Mouse (Mus musculus): ENCODE measurements around the gene Aqr. TPM values are rescaled to one million over a fixed set of nuclear protein-coding genes. Genes with fewer than 3 reads are reported as not detected.

Aqr gene
- total and polyA plus RNA-seq, 2 experiments from 2014 or later = 15.0 to 18.6 TPM

DNA sequence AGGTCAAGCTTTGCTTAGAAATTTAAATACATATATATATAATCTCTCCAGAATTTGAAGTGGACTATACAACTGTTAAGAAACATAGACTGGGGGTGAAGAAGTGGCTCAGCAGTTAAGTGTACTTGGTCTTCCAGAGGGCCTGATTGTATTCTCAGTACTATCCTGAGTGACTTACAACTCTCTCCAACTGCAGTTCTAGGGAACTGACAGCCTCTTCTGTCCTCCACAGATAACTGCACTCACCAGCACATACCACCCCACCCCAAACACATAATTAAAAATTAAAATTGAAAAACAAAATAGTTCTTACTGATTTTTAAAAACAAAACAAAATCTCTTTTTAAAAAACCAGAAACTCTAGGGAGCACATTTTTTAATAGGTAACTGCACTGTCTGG is 13.6 kb downstream of the Aqr start:
- peaks cover 11% of the 10 kb centered on the region for H3K4me1 ChIP-seq (ENCODE audit: control insufficient read depth, insufficient read depth)
- H3K36me3 ChIP-seq (replicated peaks; ENCODE audit: control insufficient read depth, insufficient read depth, low read length) = peaks cover 24% of the 10 kb centered on the region; the same call in 1 of the 2 replicates
- no peaks in the 10 kb centered on the region for H3K9me3 ChIP-seq (replicated peaks; ENCODE audit: control insufficient read depth, low read length)
- H3K4me2 ChIP-seq (ENCODE audit: low read depth, low read length) = no peak overlapping the region
- TF ChIP-seq CTCF (IDR thresholded peaks at IDR 0.05; ENCODE audit: low read depth) = no peak
- no peak for TF ChIP-seq EP300 (IDR thresholded peaks at IDR 0.05; ENCODE audit: low read depth)
- no peak overlapping the region for H3K9ac ChIP-seq (replicated peaks; ENCODE audit: low read depth, low read length)
- DNase-seq (ENCODE audit: low spot score) = no peak
- no peak overlapping the region for H3K27ac ChIP-seq (ENCODE audit: low read depth)
- no peak for ATAC-seq (ENCODE audit: insufficient read depth, low read depth)
- no peaks in the 10 kb centered on the region for H3K27me3 ChIP-seq (ENCODE audit: control insufficient read depth, insufficient read depth, low read length)
- no peak overlapping the region for H3K4me3 ChIP-seq (ENCODE audit: low read depth, low read length)

DNA sequence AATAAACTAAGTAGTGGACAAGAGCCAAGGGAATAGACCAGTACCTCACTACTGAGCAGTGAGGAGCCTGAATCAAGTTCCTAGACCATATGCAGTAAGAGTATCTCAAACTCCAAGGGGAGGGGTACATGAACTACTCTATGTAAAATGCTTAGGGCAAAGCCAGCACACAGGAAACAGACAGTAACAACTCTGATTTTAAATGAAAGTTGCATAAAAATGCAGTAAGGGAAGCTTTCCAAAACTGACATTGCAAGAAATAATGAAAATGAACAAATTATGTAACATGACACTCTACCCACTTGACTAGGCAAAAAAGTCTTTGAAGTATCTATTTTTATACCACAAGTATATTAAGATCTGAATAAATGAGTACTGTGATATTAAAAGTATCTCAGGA is 19.0 kb downstream of the Aqr start:
- H3K4me3 ChIP-seq (ENCODE audit: low read depth, low read length) = no peak overlapping the region
- no peak for DNase-seq (ENCODE audit: low spot score)
- H3K27me3 ChIP-seq (ENCODE audit: control insufficient read depth, insufficient read depth, low read length) = no peaks in the 10 kb centered on the region
- no peak for ATAC-seq (ENCODE audit: insufficient read depth, low read depth)
- no peak for TF ChIP-seq EP300 (IDR thresholded peaks at IDR 0.05; ENCODE audit: low read depth)
- no peak for TF ChIP-seq CTCF (IDR thresholded peaks at IDR 0.05; ENCODE audit: low read depth)
- H3K9ac ChIP-seq (replicated peaks; ENCODE audit: low read depth, low read length) = no peak overlapping the region
- no peak overlapping the region for H3K27ac ChIP-seq (ENCODE audit: low read depth)
- H3K4me2 ChIP-seq (ENCODE audit: low read depth, low read length) = no peak overlapping the region
- no peaks in the 10 kb centered on the region for H3K4me1 ChIP-seq (ENCODE audit: control insufficient read depth, insufficient read depth)
- H3K9me3 ChIP-seq (replicated peaks; ENCODE audit: control insufficient read depth, low read length) = no peaks in the 10 kb centered on the region; the same call in 1 of the 2 replicates
- H3K36me3 ChIP-seq (replicated peaks; ENCODE audit: control insufficient read depth, insufficient read depth, low read length) = peaks cover 61% of the 10 kb centered on the region

DNA sequence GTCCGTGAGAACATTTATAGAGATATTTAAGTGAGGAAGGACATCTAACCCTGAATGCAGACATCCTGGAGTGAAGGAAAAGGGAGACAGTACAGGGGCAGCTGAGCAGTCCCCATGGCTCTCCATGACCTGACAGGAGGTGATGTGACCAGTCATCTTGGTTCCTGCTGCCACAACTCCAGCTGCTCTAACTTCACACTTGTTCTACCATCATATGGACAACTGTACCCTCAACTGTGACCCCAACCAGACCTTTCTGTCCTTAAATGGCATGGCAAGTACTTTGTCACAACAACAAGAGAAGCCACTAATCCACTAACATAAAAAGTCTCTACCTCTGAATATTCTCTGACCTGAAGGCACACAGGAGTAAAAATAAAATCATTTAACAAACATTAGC is 24.8 kb downstream of the Aqr start:
- Histone ChIP-seq H3K9ac (replicated peaks; ENCODE audit: low read depth, low read length) (no peak overlapping the region), H3K27me3 (ENCODE audit: control insufficient read depth, insufficient read depth, low read length) (no peaks in the 10 kb centered on the region), H3K4me3 (ENCODE audit: low read depth, low read length) (no peak overlapping the region), H3K36me3 (replicated peaks; ENCODE audit: control insufficient read depth, insufficient read depth, low read length) (peaks cover 62% of the 10 kb centered on the region), H3K9me3 (replicated peaks; ENCODE audit: control insufficient read depth, low read length) (no peaks in the 10 kb centered on the region; the same call in 1 of the 2 replicates), H3K4me1 (ENCODE audit: control insufficient read depth, insufficient read depth) (no peaks in the 10 kb centered on the region), H3K27ac (ENCODE audit: low read depth) (no peak overlapping the region), H3K4me2 (ENCODE audit: low read depth, low read length) (no peak overlapping the region)
- whole genome bisulfite sequencing = 84% methylated on average over 1 of the region's 1 CpGs
- TF ChIP-seq EP300 (IDR thresholded peaks at IDR 0.05; ENCODE audit: low read depth) (no peak), CTCF (IDR thresholded peaks at IDR 0.05; ENCODE audit: low read depth) (no peak)
- no peak for ATAC-seq (ENCODE audit: insufficient read depth, low read depth)
- DNase-seq (ENCODE audit: low spot score) = no peak

DNA sequence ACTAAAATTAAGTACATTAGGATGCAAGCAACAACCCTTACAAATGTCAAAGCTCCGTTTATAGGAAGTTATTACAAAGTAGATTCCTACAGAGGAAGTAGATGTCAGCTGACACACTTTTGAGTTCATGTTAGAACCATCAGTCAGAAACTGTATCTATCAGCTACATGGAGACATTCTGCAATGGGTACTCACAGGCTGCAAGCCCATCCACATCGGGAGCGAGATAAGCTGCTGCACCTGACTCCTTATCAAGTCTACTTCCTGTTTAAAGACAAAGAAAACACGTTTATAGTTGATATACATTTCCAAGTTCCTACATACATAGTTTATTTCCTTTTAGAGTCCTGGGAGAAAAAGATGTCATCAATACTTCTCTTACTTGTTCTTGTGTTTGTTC is 29.5 kb downstream of the Aqr start:
- WGBS = 43% methylated on average over 4 of the region's 4 CpGs
- Histone ChIP-seq H3K27me3 (ENCODE audit: control insufficient read depth, insufficient read depth, low read length) (no peaks in the 10 kb centered on the region), H3K36me3 (replicated peaks; ENCODE audit: control insufficient read depth, insufficient read depth, low read length) (peaks cover 59% of the 10 kb centered on the region), H3K9ac (replicated peaks; ENCODE audit: low read depth, low read length) (no peak overlapping the region), H3K9me3 (replicated peaks; ENCODE audit: control insufficient read depth, low read length) (no peaks in the 10 kb centered on the region), H3K4me2 (ENCODE audit: low read depth, low read length) (no peak overlapping the region), H3K27ac (ENCODE audit: low read depth) (no peak overlapping the region), H3K4me1 (ENCODE audit: control insufficient read depth, insufficient read depth) (no peaks in the 10 kb centered on the region), H3K4me3 (ENCODE audit: low read depth, low read length) (no peak overlapping the region)
- ATAC-seq (ENCODE audit: insufficient read depth, low read depth) = no peak
- no peak for TF ChIP-seq CTCF (IDR thresholded peaks at IDR 0.05; ENCODE audit: low read depth)
- no peak for TF ChIP-seq EP300 (IDR thresholded peaks at IDR 0.05; ENCODE audit: low read depth)
- no peak for DNase-seq (ENCODE audit: low spot score)

DNA sequence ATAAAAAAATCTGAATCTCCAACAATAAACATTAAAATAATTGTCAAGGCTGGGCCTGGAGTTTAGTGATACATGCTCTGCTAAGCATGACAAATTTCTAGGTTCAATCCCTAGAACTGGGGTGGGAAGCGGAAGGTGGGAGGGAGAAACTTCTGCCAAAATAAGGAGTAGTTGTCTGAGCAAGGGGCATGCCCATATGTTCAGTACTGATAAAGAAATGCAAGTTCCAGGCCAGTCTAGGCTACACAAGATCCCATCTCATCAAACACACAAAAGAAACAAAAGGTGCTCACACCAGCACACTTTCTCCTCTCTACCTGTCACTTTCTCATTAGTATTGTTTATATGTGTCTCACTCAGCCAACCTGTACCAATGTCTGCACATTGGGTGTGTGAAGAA is 30.2 kb downstream of the Aqr start:
- Histone ChIP-seq H3K4me2 (ENCODE audit: low read depth, low read length) (no peak overlapping the region), H3K9ac (replicated peaks; ENCODE audit: low read depth, low read length) (no peak overlapping the region), H3K27me3 (ENCODE audit: control insufficient read depth, insufficient read depth, low read length) (no peaks in the 10 kb centered on the region), H3K27ac (ENCODE audit: low read depth) (no peak overlapping the region), H3K36me3 (replicated peaks; ENCODE audit: control insufficient read depth, insufficient read depth, low read length) (peaks cover 59% of the 10 kb centered on the region), H3K4me3 (ENCODE audit: low read depth, low read length) (no peak overlapping the region), H3K9me3 (replicated peaks; ENCODE audit: control insufficient read depth, low read length) (no peaks in the 10 kb centered on the region), H3K4me1 (ENCODE audit: control insufficient read depth, insufficient read depth) (no peaks in the 10 kb centered on the region)
- 94% methylated on average over 1 of the region's 1 CpGs for WGBS
- ATAC-seq (ENCODE audit: insufficient read depth, low read depth) = no peak
- DNase-seq (ENCODE audit: low spot score) = no peak
- TF ChIP-seq EP300 (IDR thresholded peaks at IDR 0.05; ENCODE audit: low read depth) (no peak), CTCF (IDR thresholded peaks at IDR 0.05; ENCODE audit: low read depth) (no peak)

DNA sequence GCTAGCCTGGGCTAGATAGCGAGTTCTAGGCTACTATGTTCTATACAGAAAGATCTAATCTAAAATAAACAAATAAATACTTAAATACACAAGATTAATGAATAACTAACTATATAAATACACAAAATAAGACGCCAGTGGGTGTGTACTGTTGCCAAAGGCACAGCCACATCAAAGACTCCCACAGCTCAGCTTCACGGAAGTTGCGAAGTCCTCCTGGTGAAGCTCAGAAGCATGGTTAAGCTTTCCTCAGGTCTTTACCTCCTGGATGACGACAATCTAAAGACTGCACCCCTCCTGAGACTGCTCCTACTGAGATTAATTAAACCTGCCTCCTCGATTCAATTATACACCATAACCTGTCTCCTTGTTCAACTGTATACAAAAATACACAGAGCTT is 33.6 kb downstream of the Aqr start:
- TF ChIP-seq CTCF (IDR thresholded peaks at IDR 0.05; ENCODE audit: low read depth) = no peak
- no peak for TF ChIP-seq EP300 (IDR thresholded peaks at IDR 0.05; ENCODE audit: low read depth)
- DNase-seq (ENCODE audit: low spot score) (no peak), ATAC-seq (ENCODE audit: insufficient read depth, low read depth) (no peak)
- no peak overlapping the region for H3K27ac ChIP-seq (ENCODE audit: low read depth)
- 90% methylated on average over 6 of the region's 6 CpGs for WGBS
- no peaks in the 10 kb centered on the region for H3K27me3 ChIP-seq (ENCODE audit: control insufficient read depth, insufficient read depth, low read length)
- H3K4me1 ChIP-seq (ENCODE audit: control insufficient read depth, insufficient read depth) = no peaks in the 10 kb centered on the region
- H3K9ac ChIP-seq (replicated peaks; ENCODE audit: low read depth, low read length) = no peak overlapping the region
- H3K9me3 ChIP-seq (replicated peaks; ENCODE audit: control insufficient read depth, low read length) = no peaks in the 10 kb centered on the region
- no peak overlapping the region for H3K4me2 ChIP-seq (ENCODE audit: low read depth, low read length)
- peaks cover 65% of the 10 kb centered on the region for H3K36me3 ChIP-seq (replicated peaks; ENCODE audit: control insufficient read depth, insufficient read depth, low read length)
- no peak overlapping the region for H3K4me3 ChIP-seq (ENCODE audit: low read depth, low read length)

Data from heart, postnatal 0 days (tissue).